Mouse (Mus musculus) lung, postnatal 25 days (tissue): ENCODE data around the gene Efhc1.

Experiments used
- DNase-seq: peaks from one replicate; pipeline ENCODE4 v3.0.0; 2022; ENCODE audit warnings: low spot score

The Efhc1 gene

GRCm38 (mm10) chr1:21007941-21008701 is 56.7 kb downstream of the Efhc1 start:
- DNase-seq: no peak

DNA sequence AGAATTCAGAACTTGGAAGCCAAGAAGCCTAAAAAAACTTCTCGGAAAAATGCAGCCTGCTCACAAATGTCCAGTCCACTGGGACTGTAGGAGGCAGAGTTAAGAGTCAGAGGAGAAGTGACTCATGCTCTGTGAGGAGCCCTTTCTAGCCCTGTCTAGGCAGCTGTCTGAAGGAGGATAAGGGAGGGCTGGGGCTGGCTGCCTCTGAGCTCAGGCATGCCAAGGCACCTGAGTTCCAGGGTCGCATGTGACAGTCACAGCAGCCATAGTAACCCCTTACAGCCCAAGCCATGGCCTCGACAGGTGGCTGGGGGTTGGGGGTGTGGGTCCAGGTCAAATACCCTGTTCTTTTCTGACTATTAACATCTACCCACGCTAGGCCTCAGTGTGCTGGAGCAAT is 57.5 kb downstream of the Efhc1 start:
- peak; percentile 34 for DNase-seq

DNA sequence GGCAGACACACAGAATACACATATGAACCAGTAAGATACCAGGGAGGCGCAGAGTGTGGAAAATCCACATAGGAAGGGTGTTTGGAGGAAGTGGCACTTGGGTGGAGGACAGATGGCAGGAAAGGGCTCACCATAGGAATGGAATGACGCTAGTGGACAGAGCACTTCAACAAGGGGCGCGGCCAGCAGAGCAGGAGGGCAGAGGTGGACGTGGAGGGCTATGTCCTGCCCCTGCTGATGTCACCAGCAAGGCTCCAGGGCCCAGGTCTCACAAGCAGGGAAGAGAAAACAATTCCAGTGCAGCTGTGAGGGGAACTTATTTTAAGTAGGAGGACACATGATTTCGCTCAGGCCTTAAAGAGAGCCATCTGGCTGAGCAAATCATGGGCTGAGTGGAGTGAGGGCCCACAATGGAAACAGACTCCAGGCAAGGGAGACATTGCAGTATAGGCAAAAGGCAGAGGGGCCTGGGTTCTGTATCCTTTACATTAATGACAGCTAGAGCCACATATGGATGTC is 58.9 kb downstream of the Efhc1 start:
- peak; percentile 29 for DNase-seq

- DNase-seq: peak; percentile 64
Observed at GRCm38 (mm10) chr1:21014463-21014862, 63.0 kb downstream of the Efhc1 start.

GRCm38 (mm10) chr1:21023101-21023500 is 71.7 kb downstream of the Efhc1 start:
- no peak for DNase-seq

- DNase-seq: no peak
Observed at GRCm38 (mm10) chr1:21025203-21025602, 73.8 kb downstream of the Efhc1 start.

DNA sequence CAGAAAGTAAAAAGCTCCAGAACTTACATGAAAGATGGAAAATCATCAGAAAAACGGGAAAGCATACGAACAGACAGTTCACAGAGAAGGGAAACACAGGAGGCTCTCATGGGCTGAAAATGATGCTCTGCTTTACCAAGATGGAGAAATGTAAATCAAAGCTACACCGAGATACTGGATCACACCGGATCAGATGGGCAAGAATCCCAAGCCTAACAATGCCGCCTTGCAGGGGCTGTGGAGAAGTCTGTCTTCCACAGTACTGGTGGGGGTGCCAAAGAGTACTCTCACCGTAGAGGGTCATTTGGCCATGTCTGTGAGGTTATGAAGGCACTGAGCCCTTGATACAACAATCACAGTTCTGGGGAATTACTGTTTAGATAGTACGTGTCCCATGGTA is 75.1 kb downstream of the Efhc1 start:
- no peak for DNase-seq

GRCm38 (mm10) chr1:21029000-21029399 is 77.6 kb downstream of the Efhc1 start:
- no peak for DNase-seq

DNA sequence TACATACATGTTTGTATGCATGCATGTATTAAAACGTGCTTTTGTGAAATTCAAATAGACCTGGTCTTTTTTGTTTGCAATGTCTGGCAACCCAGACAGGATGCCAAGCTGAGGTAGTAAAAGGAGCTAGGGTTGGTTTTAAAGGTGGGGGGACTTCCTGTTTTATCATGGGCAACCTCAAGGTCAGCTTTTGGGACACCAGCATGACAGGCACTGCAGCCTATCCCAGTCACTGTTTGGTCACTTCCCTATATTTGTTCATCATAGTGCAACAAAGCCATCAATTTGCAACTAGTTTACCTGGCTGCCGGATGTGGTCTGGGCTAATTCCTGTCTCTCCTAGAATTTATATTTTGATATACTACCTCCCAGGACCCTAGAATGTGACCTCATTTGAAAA is 80.2 kb downstream of the Efhc1 start:
- DNase-seq: no peak

- DNase-seq: no peak
Observed at GRCm38 (mm10) chr1:21033065-21033791, 81.8 kb downstream of the Efhc1 start.

DNA sequence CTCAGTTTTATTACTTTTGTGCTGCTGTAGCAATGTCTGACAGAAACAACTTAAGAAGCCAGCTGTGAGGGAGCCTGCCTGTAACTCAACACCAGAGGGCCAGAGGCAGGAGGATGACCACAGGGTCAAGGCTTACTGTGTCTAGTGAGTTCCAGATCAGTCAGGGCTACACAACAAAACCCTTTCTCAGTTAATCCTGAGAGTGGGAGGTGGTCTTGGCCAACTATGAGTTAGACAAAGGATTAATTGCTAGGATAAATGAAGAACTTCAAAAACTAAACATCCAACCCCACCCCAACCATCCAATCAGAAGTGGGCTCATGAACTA is 82.3 kb downstream of the Efhc1 start:
- no peak for DNase-seq

- DNase-seq: peak; percentile 24
Observed at GRCm38 (mm10) chr1:21035878-21036277, 84.5 kb downstream of the Efhc1 start.

DNA sequence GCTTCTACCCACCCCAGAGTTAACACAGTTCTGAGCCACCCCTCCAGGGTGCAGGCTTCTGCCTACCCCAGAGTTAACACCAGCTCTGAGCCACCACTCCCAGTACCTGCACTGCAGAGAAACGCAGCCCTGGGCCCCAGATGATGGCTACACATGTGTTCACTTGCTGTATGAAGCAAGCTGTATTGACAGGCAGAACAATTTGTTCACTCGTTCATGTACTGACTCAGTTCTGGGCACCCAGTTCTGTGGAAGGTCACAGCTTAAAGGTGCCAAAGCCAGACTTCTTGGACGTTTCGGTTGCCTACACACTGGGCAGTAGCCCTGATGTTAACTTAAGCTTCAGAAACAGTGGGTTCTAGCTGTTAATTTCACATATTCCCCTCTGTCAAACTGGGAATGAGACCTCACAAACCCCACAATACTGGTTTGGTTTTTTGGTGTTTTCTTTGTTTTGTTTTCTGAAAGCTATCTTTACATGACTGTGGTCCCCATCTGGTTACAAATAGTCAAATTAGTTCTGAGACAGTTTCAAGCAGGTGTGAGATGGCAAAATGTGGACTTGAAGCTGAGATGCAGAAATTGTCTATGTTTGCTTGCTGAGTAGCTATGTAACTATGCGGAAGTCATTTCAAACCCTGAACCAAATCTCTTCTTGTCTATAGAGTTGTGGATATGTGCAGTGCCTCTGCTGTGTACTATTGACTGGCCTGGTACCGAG is 86.6 kb downstream of the Efhc1 start:
- DNase-seq: no peak

GRCm38 (mm10) chr1:21039564-21039963 is 88.1 kb downstream of the Efhc1 start:
- DNase-seq: no peak

- no peak for DNase-seq
Observed at GRCm38 (mm10) chr1:21040173-21040572, 88.7 kb downstream of the Efhc1 start.
